Mouse (Mus musculus): Measurements from ENCODE around the gene Tex14. TPM values are rescaled to one million over a fixed set of nuclear protein-coding genes. Genes with fewer than 3 reads are reported as not detected.

The Tex14 gene
- polyA plus RNA-seq, 1 experiment from 2014 or later = 1.3 TPM

DNA sequence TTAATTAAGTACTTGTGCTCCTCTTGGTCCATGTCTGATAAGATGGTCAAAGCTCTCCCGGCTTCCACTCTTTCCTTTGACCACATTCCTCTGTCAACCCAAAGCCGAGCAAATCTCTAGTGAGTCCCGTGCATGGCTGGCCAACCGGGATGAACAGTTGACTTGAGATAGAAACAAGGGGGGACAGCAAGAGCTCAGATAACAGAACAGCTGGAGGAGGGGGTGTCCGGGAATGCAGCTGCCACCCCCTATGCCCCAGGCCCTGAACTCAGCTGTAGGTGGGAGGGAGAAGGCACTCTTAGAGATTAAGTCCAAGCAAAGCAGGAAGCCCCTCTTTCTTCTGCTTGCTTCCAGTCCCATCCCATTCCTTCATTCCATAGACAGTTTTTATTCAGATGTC lies 165.9 kb downstream of the Tex14 start:
- H3K9ac ChIP-seq = no peak overlapping the region
- 0 out of 2 replicates have a peak, but pooled peaks have one; percentile 44 for ATAC-seq (ENCODE audit: low FRiP score, low read depth)
- no peaks in the 10 kb centered on the region for H3K27me3 ChIP-seq
- no peaks in the 10 kb centered on the region for H3K4me1 ChIP-seq
- no peak overlapping the region for H3K4me2 ChIP-seq (replicated peaks)
- no peaks in the 10 kb centered on the region for H3K36me3 ChIP-seq
- 79% methylated on average over 5 of the region's 5 CpGs for WGBS
- H3K27ac ChIP-seq = no peak overlapping the region
- no peak overlapping the region for H3K4me3 ChIP-seq
- H3K9me3 ChIP-seq = no peaks in the 10 kb centered on the region

DNA sequence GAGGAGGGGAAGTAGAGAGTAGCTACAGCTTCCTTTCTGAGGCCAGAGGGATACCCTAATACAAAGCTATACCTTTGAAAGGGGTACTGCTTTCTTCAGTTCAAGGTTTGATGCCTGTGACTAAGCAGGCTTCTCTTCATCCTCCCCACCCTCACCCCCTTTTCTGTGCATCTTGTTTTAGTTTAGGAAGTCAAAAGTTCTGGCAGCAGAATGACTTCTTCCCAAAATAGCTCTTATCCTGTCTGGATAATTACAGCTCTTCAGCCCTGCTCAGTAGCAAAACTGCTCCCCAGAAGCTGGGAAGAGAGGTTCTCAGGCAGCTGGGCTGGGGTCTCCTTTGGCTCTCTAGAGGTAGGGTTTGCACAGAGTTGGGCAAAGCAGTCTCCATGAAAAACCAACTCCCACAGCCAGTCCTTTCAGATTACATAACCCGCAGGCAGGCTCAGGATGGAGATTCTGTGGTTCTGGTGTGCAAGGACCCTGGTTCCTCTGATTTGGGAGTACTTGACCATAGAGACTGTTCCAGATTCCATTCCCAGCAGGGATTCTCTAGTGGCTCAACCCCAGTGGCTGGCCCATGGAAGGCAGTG lies 166.6 kb downstream of the Tex14 start:
- Histone ChIP-seq H3K36me3 (no peaks in the 10 kb centered on the region), H3K4me1 (no peaks in the 10 kb centered on the region), H3K9me3 (no peaks in the 10 kb centered on the region), H3K4me2 (replicated peaks) (no peak overlapping the region), H3K27ac (no peak overlapping the region), H3K4me3 (no peak overlapping the region), H3K27me3 (no peaks in the 10 kb centered on the region), H3K9ac (no peak overlapping the region)
- WGBS = 89% methylated on average over 1 of the region's 1 CpGs
- no peak for ATAC-seq (ENCODE audit: low FRiP score, low read depth)

DNA sequence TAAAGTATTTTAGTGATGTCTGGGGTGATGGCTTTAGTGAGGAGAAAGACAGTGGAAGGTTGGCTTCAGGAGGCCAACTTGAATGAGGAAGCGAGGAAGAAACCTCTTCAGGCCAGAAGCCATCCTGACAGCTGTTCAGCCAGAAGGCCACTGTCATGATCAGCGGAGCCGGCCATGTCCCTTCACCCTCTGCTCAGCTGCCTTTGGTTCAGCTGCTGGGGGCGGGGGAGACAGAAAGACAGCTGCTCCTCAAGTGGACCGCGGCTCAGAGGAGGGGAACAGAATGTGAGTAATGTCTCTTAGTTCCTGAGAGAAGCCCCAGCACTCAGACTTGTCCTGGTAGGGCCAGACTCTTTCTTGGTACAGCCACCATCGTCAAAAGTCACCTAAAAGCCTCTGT lies 168.9 kb downstream of the Tex14 start:
- no peak overlapping the region for H3K27ac ChIP-seq
- 76% methylated on average over 7 of the region's 7 CpGs for WGBS
- peaks cover 13% of the 10 kb centered on the region for H3K4me1 ChIP-seq
- no peak overlapping the region for H3K4me3 ChIP-seq
- H3K4me2 ChIP-seq (replicated peaks) = no peak overlapping the region
- H3K36me3 ChIP-seq = no peaks in the 10 kb centered on the region
- ATAC-seq (ENCODE audit: low FRiP score, low read depth) = no peak
- H3K9ac ChIP-seq = no peak overlapping the region
- no peaks in the 10 kb centered on the region for H3K9me3 ChIP-seq
- peaks cover 7% of the 10 kb centered on the region; the same call in 1 of the 2 replicates for H3K27me3 ChIP-seq

DNA sequence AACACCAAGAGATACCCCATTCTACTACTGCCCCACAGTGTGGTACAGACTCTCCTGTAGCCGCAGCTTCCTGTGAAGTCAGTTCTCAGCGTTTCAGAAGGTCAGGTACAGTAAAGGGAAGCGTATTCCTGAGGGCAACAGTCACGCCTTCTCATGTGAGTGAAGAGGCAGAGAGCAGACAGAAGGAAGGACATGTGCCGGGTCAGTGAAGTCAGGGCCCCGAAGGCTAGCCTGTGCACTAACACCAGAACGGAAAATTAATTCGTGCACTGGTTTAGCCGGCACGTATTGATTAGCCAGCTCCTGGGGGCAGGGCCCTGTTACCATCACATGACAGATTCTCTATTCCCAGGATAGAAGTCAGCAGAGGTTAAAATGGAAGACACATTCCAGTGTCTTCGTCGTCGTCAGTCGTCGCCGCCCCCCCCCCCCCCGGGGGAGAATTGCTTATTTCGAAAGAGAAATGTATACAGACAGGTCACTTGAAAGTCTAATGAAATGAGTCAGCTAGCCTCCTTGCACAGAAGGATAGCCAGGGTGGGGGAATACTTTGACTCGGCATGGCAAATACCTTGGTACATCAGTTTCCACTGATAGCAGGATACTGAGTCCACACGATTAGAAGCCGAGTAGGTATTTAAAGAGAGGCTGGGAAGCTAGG lies 169.8 kb downstream of the Tex14 start:
- Histone ChIP-seq H3K4me2 (replicated peaks) (no peak overlapping the region), H3K27ac (no peak overlapping the region), H3K9me3 (no peaks in the 10 kb centered on the region), H3K27me3 (peaks cover 7% of the 10 kb centered on the region), H3K36me3 (no peaks in the 10 kb centered on the region), H3K4me1 (peaks cover 15% of the 10 kb centered on the region), H3K9ac (no peak overlapping the region), H3K4me3 (no peak overlapping the region)
- ATAC-seq (ENCODE audit: low FRiP score, low read depth) = no peak
- 76% methylated on average over 21 of the region's 21 CpGs for WGBS

DNA sequence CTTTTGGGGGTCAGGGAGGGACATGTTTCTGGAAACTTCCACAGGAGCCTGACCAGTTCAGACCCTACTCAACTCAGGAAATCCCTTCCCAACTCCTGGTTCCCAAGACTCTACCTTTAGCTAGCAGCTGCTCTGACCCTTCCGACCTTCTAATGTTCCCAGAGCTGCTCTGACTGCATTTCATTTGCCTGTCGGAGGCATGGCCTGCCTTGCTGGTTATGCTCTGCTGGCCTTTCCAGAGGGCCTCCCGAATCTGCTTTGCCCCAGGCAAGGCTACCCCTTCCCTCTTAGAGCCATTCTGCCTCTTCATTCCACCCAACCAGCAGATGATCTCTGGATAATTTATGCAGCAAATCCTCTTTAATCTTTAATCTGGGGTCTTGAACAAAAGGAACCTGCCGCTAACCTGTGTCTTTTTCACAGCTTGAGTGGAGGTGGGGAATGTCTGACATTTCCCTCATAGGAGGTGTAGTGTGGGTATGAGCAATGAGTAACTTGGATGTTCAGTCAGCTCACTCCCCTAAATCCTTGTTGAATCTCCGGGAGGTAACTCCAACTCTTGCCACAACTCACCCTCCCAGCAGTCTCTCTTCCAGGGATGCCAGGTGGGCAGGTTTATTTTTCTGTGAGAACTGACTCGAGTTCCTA lies 172.9 kb downstream of the Tex14 start:
- Histone ChIP-seq H3K27me3 (peaks cover 13% of the 10 kb centered on the region), H3K9me3 (no peaks in the 10 kb centered on the region), H3K27ac (no peak overlapping the region), H3K4me2 (replicated peaks) (peak overlapping the region; percentile 93), H3K4me3 (peak overlapping the region; percentile 62), H3K36me3 (no peaks in the 10 kb centered on the region), H3K9ac (peak overlapping the region; percentile 63), H3K4me1 (peaks cover 15% of the 10 kb centered on the region)
- no peak for ATAC-seq (ENCODE audit: low FRiP score, low read depth)
- WGBS = 21% methylated on average over 6 of the region's 6 CpGs

DNA sequence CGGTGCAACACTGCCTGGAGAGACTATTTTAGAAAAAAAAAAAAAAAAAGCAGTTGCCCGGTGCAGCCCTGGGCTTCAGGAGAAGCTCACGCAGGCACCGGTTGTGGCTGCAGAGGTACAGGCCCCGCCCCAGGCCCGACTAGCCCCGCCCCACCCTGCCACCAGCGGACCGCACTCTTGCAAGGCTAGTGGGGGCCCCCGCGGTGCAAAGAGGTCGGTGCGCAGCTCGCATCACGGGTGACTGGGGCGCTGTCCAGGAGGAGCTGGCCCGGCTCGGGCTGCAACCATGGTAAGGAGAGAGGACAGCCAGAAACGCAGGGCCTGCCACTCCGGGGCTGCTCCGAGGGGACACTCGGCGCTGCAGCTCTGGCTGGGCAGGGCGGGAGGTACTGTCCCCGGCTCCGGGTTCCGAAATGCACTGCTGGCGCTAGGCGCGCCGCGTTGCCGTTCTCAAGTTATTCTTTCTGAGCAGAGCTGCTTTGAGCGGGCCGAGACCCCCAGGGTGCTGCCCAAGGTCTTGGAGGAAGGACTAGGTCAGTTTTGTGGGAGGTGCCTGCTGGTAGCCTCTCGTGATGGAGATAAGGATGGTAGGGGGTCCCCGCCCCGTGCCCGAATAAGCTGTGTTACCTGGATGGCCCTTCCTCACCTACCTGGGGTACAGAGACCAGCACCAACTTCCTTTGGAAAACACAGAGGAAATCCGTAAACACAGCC lies 173.5 kb downstream of the Tex14 start:
- H3K4me3 ChIP-seq = peak overlapping the region; percentile 62
- H3K27ac ChIP-seq = no peak overlapping the region
- peak overlapping the region; percentile 93 for H3K4me2 ChIP-seq (replicated peaks)
- peak overlapping the region; percentile 63 for H3K9ac ChIP-seq
- peaks cover 13% of the 10 kb centered on the region for H3K27me3 ChIP-seq
- no peaks in the 10 kb centered on the region for H3K36me3 ChIP-seq
- no peaks in the 10 kb centered on the region for H3K9me3 ChIP-seq
- peaks cover 15% of the 10 kb centered on the region for H3K4me1 ChIP-seq
- ATAC-seq (ENCODE audit: low FRiP score, low read depth) = peak; percentile 80
- under 1% methylated on average over 40 of the region's 40 CpGs for WGBS

DNA sequence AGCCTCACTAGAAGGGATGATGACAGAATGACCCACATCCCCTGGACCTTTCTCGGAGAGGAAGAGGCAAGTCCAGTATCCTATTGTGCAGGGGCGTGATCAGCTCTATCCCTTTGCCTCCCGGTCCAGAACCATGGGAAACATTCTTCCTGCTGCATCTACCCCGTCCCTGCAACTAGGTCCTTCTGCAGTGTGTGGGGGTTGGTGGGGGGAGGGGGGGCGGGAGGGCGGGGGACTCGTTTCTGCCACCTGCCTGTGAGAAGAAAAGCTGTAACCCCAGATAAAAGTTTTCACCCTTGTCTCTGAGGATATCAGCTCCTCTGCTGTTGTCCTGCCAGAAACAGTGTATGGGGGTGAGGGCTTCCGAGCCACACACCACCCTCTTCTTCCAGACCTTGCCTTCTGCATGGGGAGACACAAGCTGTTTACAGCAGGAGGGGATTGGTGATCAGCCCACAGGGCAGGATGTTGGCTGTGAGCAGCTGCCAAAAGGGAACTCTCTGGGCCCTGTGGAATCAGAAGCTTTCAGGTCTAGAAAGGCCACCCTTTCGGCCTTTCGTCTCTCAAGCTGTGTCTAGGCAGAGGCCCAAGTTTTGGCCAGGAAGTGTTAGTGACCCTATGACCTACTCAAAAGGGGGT lies 174.2 kb downstream of the Tex14 start:
- H3K4me1 ChIP-seq = peaks cover 15% of the 10 kb centered on the region
- H3K27ac ChIP-seq = no peak overlapping the region
- ATAC-seq (ENCODE audit: low FRiP score, low read depth) = no peak; the same call in 1 of the 2 replicates
- H3K27me3 ChIP-seq = peaks cover 13% of the 10 kb centered on the region
- peak overlapping the region; percentile 62 for H3K4me3 ChIP-seq
- H3K4me2 ChIP-seq (replicated peaks) = peak overlapping the region; percentile 93
- H3K9me3 ChIP-seq = no peaks in the 10 kb centered on the region
- H3K9ac ChIP-seq = peak overlapping the region; percentile 63; the same call in 1 of the 2 replicates
- H3K36me3 ChIP-seq = no peaks in the 10 kb centered on the region
- WGBS = 22% methylated on average over 10 of the region's 10 CpGs

DNA sequence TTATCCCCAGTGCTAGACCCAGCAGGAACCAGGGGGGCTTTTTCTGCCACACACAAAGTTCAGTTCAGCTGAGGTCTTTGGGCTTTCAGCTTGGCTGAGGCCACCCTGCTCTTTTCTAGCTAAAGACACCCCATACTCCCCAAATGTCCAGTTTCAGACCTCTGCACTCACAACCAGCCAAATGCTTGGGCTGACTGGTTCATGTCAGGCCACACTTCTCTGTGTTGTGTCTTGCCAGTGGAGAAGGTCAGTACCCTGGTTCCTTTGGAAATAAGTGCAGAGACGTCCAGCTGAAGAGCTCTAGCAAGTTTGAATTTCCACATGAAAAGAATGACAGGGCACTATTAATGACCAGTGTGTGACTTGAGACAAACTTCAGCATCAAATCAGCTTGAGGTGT lies 174.8 kb downstream of the Tex14 start:
- no peak overlapping the region for H3K9ac ChIP-seq
- no peaks in the 10 kb centered on the region for H3K9me3 ChIP-seq
- peaks cover 17% of the 10 kb centered on the region for H3K4me1 ChIP-seq
- 56% methylated on average over 1 of the region's 1 CpGs for WGBS
- H3K36me3 ChIP-seq = no peaks in the 10 kb centered on the region
- no peak overlapping the region for H3K27ac ChIP-seq
- ATAC-seq (ENCODE audit: low FRiP score, low read depth) = no peak
- peaks cover 13% of the 10 kb centered on the region for H3K27me3 ChIP-seq
- H3K4me2 ChIP-seq (replicated peaks) = 0 out of 2 replicates have a peak overlapping the region, but pooled peaks have one; percentile 93
- H3K4me3 ChIP-seq = no peak overlapping the region

DNA sequence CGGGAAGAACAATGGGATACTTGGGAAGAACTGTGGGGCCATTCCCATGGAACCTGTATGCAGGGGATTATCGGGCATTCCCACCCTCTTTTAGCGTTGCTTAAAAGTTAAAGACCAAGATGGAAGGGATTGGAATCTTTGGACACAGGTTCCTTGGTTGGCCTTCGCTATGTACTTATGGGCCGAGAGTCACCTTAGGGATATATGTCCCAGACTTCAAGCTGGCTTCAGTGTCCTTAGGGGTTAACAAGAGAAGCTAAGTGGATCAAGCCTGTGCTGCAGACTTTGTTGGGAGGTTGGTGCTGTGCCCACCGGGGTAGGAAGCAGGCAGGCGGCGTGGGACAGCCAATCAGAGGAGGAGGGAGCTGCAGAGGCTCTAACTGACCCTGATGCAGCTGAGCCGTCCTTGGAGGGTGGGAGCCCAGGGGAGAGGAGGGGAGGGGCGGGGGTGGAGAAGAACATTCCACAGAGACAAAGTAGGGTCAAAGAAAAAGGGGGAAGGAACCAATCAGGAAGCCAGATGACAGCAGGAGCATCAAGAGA lies 175.7 kb downstream of the Tex14 start:
- no peaks in the 10 kb centered on the region for H3K9me3 ChIP-seq
- no peaks in the 10 kb centered on the region for H3K36me3 ChIP-seq
- H3K27ac ChIP-seq = no peak overlapping the region
- H3K4me2 ChIP-seq (replicated peaks) = no peak overlapping the region
- 58% methylated on average over 9 of the region's 10 CpGs for WGBS
- no peak overlapping the region for H3K4me3 ChIP-seq
- no peak overlapping the region for H3K9ac ChIP-seq
- H3K4me1 ChIP-seq = peaks cover 20% of the 10 kb centered on the region
- no peak for ATAC-seq (ENCODE audit: low FRiP score, low read depth)
- H3K27me3 ChIP-seq = peaks cover 13% of the 10 kb centered on the region

DNA sequence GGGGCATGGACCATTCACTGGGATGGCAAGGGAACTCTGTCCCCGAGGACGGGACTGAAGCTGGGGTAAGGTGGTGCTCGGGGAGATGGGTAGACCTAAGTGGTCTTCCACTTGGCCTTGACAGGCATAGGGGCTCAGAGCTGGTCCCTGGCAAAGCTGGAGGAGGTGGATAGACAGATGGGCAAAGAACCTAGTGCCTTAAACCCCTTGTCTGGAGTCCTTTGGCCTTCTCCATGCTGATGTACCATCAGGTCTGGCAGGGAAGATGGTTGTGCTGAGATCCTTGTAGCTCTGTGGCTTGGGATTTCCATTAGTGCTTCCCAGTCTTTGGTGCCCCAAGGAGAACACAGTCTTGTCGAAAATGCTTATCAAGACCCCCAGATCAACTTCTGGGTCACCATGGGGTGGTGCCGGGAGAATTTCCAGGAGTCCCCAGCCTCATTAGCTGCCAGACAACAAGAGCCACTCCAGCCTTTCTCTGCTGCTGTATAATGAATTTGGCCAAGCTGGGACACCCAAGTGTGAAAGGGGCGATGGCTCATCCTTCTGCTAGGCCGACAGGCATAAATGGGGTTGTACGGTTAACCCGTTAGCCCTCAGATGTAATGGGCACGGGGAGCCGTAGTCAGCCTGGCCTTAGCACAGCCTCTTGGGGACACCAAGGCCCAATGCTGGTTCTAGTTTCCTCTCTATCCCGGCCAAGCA lies 176.4 kb downstream of the Tex14 start:
- no peak for ATAC-seq (ENCODE audit: low FRiP score, low read depth)
- Histone ChIP-seq H3K9ac (no peak overlapping the region), H3K4me1 (peaks cover 20% of the 10 kb centered on the region), H3K4me2 (replicated peaks) (no peak overlapping the region), H3K9me3 (no peaks in the 10 kb centered on the region), H3K4me3 (no peak overlapping the region), H3K27me3 (peaks cover 13% of the 10 kb centered on the region), H3K36me3 (no peaks in the 10 kb centered on the region), H3K27ac (no peak overlapping the region)
- WGBS = 88% methylated on average over 12 of the region's 12 CpGs

Data from limb, embryonic 13.5 days (tissue).